Mouse (Mus musculus) hindbrain, embryonic 10.5 days (tissue): ENCODE results near the gene Matn3. TPM values are rescaled to one million over a fixed set of nuclear protein-coding genes. Genes with fewer than 3 reads are reported as not detected.
"Not testable (repeated sequence)": the region's sequence is repeated elsewhere in the genome, so short reads cannot be mapped to it uniquely, and the experiment has no call there.

Experiments
- DNase-seq: peaks from one replicate; pipeline ENCODE4 v3.0.0-alpha.2; 2017; ENCODE audit warnings: low spot score
- H3K27ac ChIP-seq: fragments of 300-500 bp; sonication (generic); 2 replicates; pipeline ENCODE4 v1.5.1; 2016; ENCODE audit warnings: mild to moderate bottlenecking, moderate library complexity
- H3K27me3 ChIP-seq: fragments of 300-500 bp; sonication (generic); 2 replicates; pipeline ENCODE4 v1.6.1; 2016; ENCODE audit warnings: mild to moderate bottlenecking; ENCODE audit not compliant: poor library complexity, insufficient read depth, severe bottlenecking
- H3K36me3 ChIP-seq: fragments of 300-500 bp; sonication (generic); 2 replicates; pipeline ENCODE4 v1.6.1; 2016; ENCODE audit warnings: mild to moderate bottlenecking, moderate library complexity
- H3K4me1 ChIP-seq: fragments of 300-500 bp; sonication (generic); replicated peaks from 2 replicates; pipeline ENCODE4 v1.6.1; 2016; ENCODE audit warnings: mild to moderate bottlenecking
- H3K4me3 ChIP-seq: fragments of 300-500 bp; sonication (generic); 2 replicates; pipeline ENCODE4 v1.5.1; 2016; ENCODE audit warnings: mild to moderate bottlenecking, moderate library complexity
- H3K9me3 ChIP-seq: fragments of 300-500 bp; sonication (generic); 2 replicates; pipeline ENCODE4 v1.6.1; 2016; ENCODE audit warnings: mild to moderate bottlenecking, moderate library complexity
- WGBS: fragments of 180-500 bp; shearing (Covaris S2); methylation state at CpG from one replicate; pipeline ENCODE4 v1.1.7; 2016; 5-methylcytosine and 5-hydroxymethylcytosine counted together
- polyA plus RNA-seq: library from polyadenylated mRNA; unstranded; fragments of >200 nt; fragmentation: Nextera tagmentation; extraction: Ambion mirVana; gene quantifications from 2 replicates; pipeline ENCODE4 v1.2.1, GENCODE M21; 2016

Gene Matn3
- polyA plus RNA-seq, 1 experiment from 2014 or later: 2.5 TPM

- Histone ChIP-seq H3K27me3 (no peaks in the 10 kb centered on the region), H3K4me1 (peaks cover 36% of the 10 kb centered on the region), H3K27ac (peak within 1 kb of the TSS; percentile 99), H3K36me3 (peaks cover 26% of the 10 kb centered on the region), H3K9me3 (no peaks in the 10 kb centered on the region), H3K4me3 (peak within 1 kb of the TSS; percentile 81)
- under 1% methylated on average over 73 of the region's 73 CpGs for WGBS
- peak; percentile 98 for DNase-seq
Measured at GRCm38 (mm10) chr12:8921394-8922368, 26.0 kb upstream of the Matn3 start, which contains the start of gene Laptm4a. TSS of gene Laptm4a (plus strand) at chr12:8921664.

DNA sequence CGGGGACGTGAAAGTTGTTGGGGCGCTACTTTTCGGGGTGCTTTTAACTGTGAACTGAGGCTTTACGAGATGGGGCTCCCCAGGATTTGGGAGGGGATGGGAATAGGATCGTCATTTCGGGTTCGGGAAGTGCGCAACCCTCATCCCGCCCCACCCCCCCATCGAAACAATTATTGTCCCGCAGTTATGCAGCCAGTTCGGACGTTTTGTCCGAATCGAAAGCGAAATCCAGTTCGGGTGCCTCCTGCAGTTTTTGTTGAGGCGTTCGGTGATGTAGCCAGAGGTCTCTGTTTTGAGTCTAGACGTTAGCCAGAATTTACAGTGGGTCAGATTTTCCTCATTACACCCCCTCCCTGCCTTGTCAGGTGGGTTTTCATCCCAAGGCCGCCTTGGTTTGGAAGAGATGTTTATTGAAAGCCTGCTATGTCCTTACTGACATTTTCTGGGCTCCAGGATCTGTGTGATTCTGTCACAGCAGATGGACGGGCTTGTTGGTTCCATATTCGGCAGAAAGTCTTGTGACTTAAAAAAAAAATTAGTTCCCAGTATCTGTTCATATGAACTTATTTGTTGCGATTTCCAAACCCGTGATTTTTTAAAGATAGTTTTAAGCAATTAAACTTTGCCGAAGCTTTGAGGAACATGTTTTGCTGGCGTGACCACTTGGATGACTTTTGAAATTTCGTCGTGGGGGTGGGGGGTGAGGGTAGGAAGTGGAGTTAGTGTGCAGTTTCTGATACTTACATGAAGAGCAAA lies 25.2 kb upstream of the Matn3 start:
- peaks cover 35% of the 10 kb centered on the region for H3K36me3 ChIP-seq
- DNase-seq: no peak
- peak overlapping the region; percentile 81 for H3K4me3 ChIP-seq
- 5% methylated on average over 30 of the region's 30 CpGs for WGBS
- peak overlapping the region; percentile 99 for H3K27ac ChIP-seq
- H3K27me3 ChIP-seq: no peaks in the 10 kb centered on the region
- no peaks in the 10 kb centered on the region for H3K9me3 ChIP-seq
- peaks cover 33% of the 10 kb centered on the region for H3K4me1 ChIP-seq

GRCm38 (mm10) chr12:8923125-8923410 lies 24.7 kb upstream of the Matn3 start:
- 45% methylated on average over 5 of the region's 5 CpGs for WGBS

GRCm38 (mm10) chr12:8923603-8924002 lies 24.1 kb upstream of the Matn3 start:
- Histone ChIP-seq H3K36me3 (peaks cover 43% of the 10 kb centered on the region), H3K27me3 (no peaks in the 10 kb centered on the region), H3K9me3 (no peaks in the 10 kb centered on the region), H3K4me1 (peaks cover 33% of the 10 kb centered on the region), H3K4me3 (peak overlapping the region; percentile 81), H3K27ac (no peak overlapping the region)
- DNase-seq: no peak
- WGBS: 61% methylated on average over 2 of the region's 2 CpGs

More at GRCm38 (mm10) chr12:8923125-8923410, 24.7 kb upstream of the Matn3 start:
- Histone ChIP-seq H3K27ac (peak overlapping the region; percentile 99; the same call in 1 of the 2 replicates), H3K9me3 (no peaks in the 10 kb centered on the region), H3K27me3 (no peaks in the 10 kb centered on the region), H3K4me1 (peaks cover 33% of the 10 kb centered on the region), H3K4me3 (peak overlapping the region; percentile 81), H3K36me3 (peaks cover 40% of the 10 kb centered on the region)
- DNase-seq: peak; percentile 10

DNA sequence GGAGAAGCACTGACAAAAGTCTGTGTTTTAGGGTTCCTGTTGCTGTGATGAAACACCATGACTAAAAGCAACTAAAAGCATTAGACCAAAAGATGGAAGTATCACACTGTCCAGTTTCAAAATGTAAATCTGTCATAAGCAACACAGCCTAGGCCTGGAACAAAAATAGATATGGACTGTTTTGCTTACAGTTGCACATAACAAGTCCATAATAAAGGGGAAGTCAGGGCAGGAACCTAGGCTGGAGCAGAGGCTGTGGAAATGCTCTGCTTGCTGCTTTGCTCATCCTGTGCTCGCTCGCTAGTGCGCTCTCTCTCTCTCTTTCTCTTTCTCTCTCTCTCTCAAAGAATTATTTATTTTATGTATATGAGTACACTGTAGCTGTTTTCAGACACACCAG lies 20.1 kb upstream of the Matn3 start:
- Histone ChIP-seq H3K36me3 (peaks cover 68% of the 10 kb centered on the region), H3K27me3 (no peaks in the 10 kb centered on the region)
- WGBS: 93% methylated on average over 3 of the region's 3 CpGs

DNA sequence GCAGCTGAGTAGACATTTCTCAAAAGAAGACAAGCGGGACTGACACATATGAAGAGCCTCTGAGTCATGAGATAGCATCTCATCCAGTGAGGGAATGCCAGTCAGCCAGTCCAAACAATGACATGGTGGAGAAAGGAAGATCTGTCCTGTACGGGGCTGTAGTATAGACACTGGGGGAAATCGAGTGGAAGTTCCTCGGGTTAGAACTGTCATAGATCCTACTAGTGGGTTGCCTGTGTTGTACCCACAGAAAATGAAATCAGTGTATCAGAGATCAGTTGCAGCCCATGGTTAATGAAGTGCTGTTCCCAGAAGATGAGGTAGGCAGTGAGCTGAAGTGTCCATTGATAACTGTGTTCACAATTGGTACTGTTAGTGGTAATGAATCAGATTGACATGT lies 19.0 kb upstream of the Matn3 start:
- DNase-seq: no peak
- H3K4me1 ChIP-seq: peaks cover 11% of the 10 kb centered on the region
- H3K27ac ChIP-seq: no peak overlapping the region
- peaks cover 77% of the 10 kb centered on the region for H3K36me3 ChIP-seq
- H3K4me3 ChIP-seq: no peak overlapping the region
- 87% methylated on average over 4 of the region's 4 CpGs for WGBS
- no peaks in the 10 kb centered on the region for H3K27me3 ChIP-seq
- no peaks in the 10 kb centered on the region for H3K9me3 ChIP-seq

More for the DNA sequence above, 20.1 kb upstream of the Matn3 start:
- DNase-seq: no peak
- Histone ChIP-seq H3K4me3 (no peak overlapping the region), H3K27ac (no peak overlapping the region), H3K9me3 (no peaks in the 10 kb centered on the region), H3K4me1 (peaks cover 22% of the 10 kb centered on the region)

GRCm38 (mm10) chr12:8931083-8931482 lies 16.6 kb upstream of the Matn3 start:
- Histone ChIP-seq H3K27ac (no peak overlapping the region), H3K27me3 (no peaks in the 10 kb centered on the region), H3K36me3 (peaks cover 79% of the 10 kb centered on the region), H3K9me3 (no peaks in the 10 kb centered on the region), H3K4me3 (no peak overlapping the region), H3K4me1 (no peaks in the 10 kb centered on the region)
- no peak for DNase-seq
- 86% methylated on average over 4 of the region's 4 CpGs for WGBS

DNA sequence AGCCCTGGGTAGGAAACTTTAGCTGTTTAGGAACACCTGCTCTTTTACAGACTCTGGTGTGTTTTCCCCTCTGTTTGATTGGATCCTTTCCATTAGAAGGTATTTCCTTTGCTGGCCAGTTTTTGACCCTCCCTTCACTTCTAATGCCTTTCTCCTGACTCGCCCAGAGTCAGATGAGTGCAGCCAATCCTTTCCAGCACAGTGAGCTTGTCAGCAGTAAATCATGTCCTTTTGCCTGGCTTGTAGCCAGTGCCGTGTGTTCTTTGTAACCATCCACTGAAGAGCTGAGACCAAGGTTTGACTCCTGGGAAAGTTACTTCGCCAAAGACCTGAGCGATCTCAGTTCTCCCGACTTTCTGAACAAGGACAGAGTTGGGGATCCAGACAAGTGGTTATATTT lies 12.4 kb upstream of the Matn3 start:
- WGBS: 86% methylated on average over 5 of the region's 5 CpGs
- no peak overlapping the region for H3K4me3 ChIP-seq
- DNase-seq: no peak
- peaks cover 83% of the 10 kb centered on the region for H3K36me3 ChIP-seq
- H3K9me3 ChIP-seq: no peaks in the 10 kb centered on the region
- no peaks in the 10 kb centered on the region for H3K27me3 ChIP-seq
- no peaks in the 10 kb centered on the region for H3K4me1 ChIP-seq
- H3K27ac ChIP-seq: no peak overlapping the region

GRCm38 (mm10) chr12:8936210-8936609 lies 11.5 kb upstream of the Matn3 start:
- WGBS: 73% methylated on average over 4 of the region's 4 CpGs
- not testable (repeated sequence) for DNase-seq, H3K4me1 ChIP-seq, H3K27me3 ChIP-seq, H3K4me3 ChIP-seq, H3K9me3 ChIP-seq, H3K27ac ChIP-seq
- H3K36me3 ChIP-seq: peaks cover 80% of the 10 kb centered on the region

- no peaks in the 10 kb centered on the region for H3K9me3 ChIP-seq
- DNase-seq: no peak
- H3K36me3 ChIP-seq: peaks cover 52% of the 10 kb centered on the region
- H3K27ac ChIP-seq: no peak overlapping the region
- H3K4me1 ChIP-seq: no peaks in the 10 kb centered on the region
- whole genome bisulfite sequencing: 92% methylated on average over 4 of the region's 4 CpGs
- H3K27me3 ChIP-seq: no peaks in the 10 kb centered on the region
- H3K4me3 ChIP-seq: no peak overlapping the region
Measured at GRCm38 (mm10) chr12:8939490-8939889, 8.2 kb upstream of the Matn3 start.

DNA sequence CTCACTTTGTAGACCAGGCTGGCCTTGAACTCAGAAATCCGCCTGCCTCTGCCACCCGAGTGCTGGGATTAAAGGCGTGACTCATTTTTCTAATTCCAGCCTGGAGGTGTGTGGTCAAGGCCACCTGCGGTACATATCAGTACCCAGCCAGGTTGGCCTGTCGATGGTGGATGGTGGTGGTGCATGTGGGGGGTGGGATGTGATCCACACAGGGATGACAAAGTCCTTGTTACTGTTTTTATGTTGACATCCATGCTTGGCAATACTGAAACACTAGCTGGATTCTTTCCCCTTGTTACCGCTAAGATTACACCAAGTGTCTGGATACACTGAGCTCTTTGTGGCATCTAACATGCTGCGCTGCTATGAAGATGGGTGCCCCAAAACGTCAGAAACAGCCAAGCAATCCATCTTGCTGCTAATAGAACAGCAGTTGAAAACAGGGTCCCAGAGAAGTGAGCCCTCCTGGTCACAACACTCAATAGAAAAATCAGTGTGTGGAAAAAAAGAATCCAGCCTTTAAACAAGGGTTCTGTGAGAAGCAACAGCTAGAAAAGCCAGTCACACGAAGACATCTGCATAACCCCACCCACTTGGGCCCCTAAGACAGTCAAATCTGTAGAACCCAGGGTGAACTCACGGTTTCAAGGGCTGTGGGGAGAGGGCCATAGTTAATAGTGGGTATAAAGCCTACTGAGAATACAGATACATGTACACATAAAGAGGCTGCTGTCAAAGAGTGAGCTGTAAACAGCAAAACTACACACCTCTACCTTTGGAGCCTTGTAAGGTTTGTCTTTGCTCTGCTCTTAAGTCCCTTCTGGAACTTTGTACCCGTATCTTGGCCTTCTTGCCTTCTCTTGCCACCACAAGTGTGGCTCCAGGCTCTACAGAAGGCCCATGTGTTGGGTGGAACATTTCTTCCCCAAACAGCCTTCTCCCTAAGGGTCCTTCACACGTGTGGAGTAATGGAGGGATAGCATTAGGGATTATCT lies 7.4 kb upstream of the Matn3 start:
- Histone ChIP-seq H3K4me1 (no peaks in the 10 kb centered on the region), H3K27ac (no peak overlapping the region), H3K4me3 (no peak overlapping the region), H3K27me3 (no peaks in the 10 kb centered on the region), H3K36me3 (peaks cover 44% of the 10 kb centered on the region), H3K9me3 (no peaks in the 10 kb centered on the region)
- 73% methylated on average over 12 of the region's 12 CpGs for WGBS
- no peak for DNase-seq

DNA sequence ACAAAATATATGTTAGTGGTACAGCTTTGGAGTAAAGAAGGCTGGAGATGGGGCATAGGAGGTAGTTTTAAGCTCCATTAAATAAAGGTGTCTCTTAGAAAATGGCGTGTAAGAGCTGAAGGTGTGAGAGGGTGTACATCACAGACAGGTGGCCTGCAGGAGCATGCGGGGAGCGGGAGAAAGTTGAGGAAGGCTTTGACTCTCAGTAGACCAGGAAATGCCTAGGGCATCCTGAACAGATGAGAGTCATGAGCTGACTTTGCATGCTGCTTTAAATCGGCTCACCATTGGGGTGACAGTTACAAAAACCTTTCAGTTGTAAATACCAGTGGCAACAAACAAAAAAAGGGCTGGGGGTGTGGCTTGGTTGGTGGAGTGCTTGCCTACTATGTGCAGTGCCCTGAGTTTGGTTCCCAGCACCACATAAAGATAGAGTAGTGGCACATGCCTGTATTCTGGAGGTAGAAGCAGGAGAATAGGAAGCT lies 6.6 kb upstream of the Matn3 start:
- no peak overlapping the region for H3K27ac ChIP-seq
- 67% methylated on average over 4 of the region's 4 CpGs for WGBS
- no peak overlapping the region for H3K4me3 ChIP-seq
- DNase-seq: no peak
- H3K27me3 ChIP-seq: no peaks in the 10 kb centered on the region
- no peaks in the 10 kb centered on the region for H3K4me1 ChIP-seq
- H3K9me3 ChIP-seq: no peaks in the 10 kb centered on the region
- H3K36me3 ChIP-seq: peaks cover 35% of the 10 kb centered on the region
